Mouse (Mus musculus): ENCODE results near the gene Tas1r3. TPM values are rescaled to one million over a fixed set of nuclear protein-coding genes. Genes with fewer than 3 reads are reported as not detected.

Gene Tas1r3
- total RNA-seq, 2 experiments from 2014 or later = 0.20 to 0.34 TPM

- DNase-seq = peak in 1 of 2 experiments; percentile 53
- intact Hi-C loops (cut with DNase I) = no loop called here
These were observed 42.1 kb downstream of the Tas1r3 start for GRCm38 (mm10) chr4:155821025-155821424.

GRCm38 (mm10) chr4:155817533-155817932 lies 45.6 kb downstream of the Tas1r3 start:
- intact Hi-C loops (cut with DNase I) = no loop called here
- no peak for DNase-seq

- intact Hi-C loops (cut with DNase I) = loop anchor here (2.0 kb wide), 1 partner anchor 16 kb away; no protein-coding TSS in a partner anchor
- peak; percentile 38 to 65 for DNase-seq
These were observed 50.4 kb downstream of the Tas1r3 start for GRCm38 (mm10) chr4:155812665-155813181.

- intact Hi-C loops (cut with DNase I) = loop anchor here (2.0 kb wide), 1 partner anchor 17 kb away; no protein-coding TSS in a partner anchor
- DNase-seq = peak; percentile 95
These were observed 51.1 kb downstream of the Tas1r3 start, which contains the start of gene Ccnl2 for GRCm38 (mm10) chr4:155811929-155812664. Gene Ccnl2, plus strand, starts transcription at chr4:155812489.

Small RNA genes lying within 50 kb of the gene (microRNA-seq; reads per million reads assigned to microRNA genes)
- gene Gm22991 = 0 reads per million in 2 experiments

Other genes with a start within 250 kb of the Tas1r3 start
- 10 to 100 TPM; 28.5 to 30.1 TPM for gene Cdk11b, start 238.5 kb downstream of the Tas1r3 start, total RNA-seq (2021)
- not detected for gene Gm10563, start 218.0 kb downstream of the Tas1r3 start, total RNA-seq (2021)
- 10 to 100 TPM; 24.9 to 25.9 TPM for gene Mmp23, start 210.0 kb downstream of the Tas1r3 start, total RNA-seq (2021)
- gene Mib2, start 194.2 kb downstream of the Tas1r3 start, total RNA-seq (2021) = 10 to 100 TPM; 21.9 to 22.5 TPM
- 1 to 10 TPM; 2.9 to 4.3 TPM for gene Fndc10, start 169.0 kb downstream of the Tas1r3 start, total RNA-seq (2021)
- gene Ssu72, start 158.6 kb downstream of the Tas1r3 start, total RNA-seq (2021) = 10 to 100 TPM; 58.3 to 59.2 TPM
- gene Tmem240, start 128.6 kb downstream of the Tas1r3 start, total RNA-seq (2021) = under 1 TPM; 0.47 to 0.69 TPM
- 10 to 100 TPM; 67.1 to 73.1 TPM for gene Atad3a, start 102.3 kb downstream of the Tas1r3 start, total RNA-seq (2021)
- 10 to 100 TPM; 14.0 to 15.8 TPM for gene Vwa1, start 88.7 kb downstream of the Tas1r3 start, total RNA-seq (2021)
- 1 to 10 TPM; 2.0 to 2.3 TPM for gene Tmem88b, start 77.5 kb downstream of the Tas1r3 start, total RNA-seq (2021)
- gene Ankrd65, start 72.9 kb downstream of the Tas1r3 start, total RNA-seq (2021) = not detected
- gene Mrpl20, start 60.5 kb downstream of the Tas1r3 start, total RNA-seq (2021) = 10 to 100 TPM; 77.2 to 83.5 TPM
- 10 to 100 TPM; 49.9 to 50.6 TPM for gene Ccnl2, start 50.9 kb downstream of the Tas1r3 start, total RNA-seq (2021)
- 10 to 100 TPM; 84.8 to 91.3 TPM for gene Aurkaip1, start 32.1 kb downstream of the Tas1r3 start, total RNA-seq (2021)
- gene Mxra8, start 23.7 kb downstream of the Tas1r3 start, total RNA-seq (2021) = 10 to 100 TPM; 66.0 to 66.1 TPM
- gene Dvl1, start 16.0 kb downstream of the Tas1r3 start, total RNA-seq (2021) = 10 to 100 TPM; 35.3 to 36.0 TPM
- gene Cptp, start 6.1 kb upstream of the Tas1r3 start, total RNA-seq (2021) = 10 to 100 TPM in 1 of 2 experiments, 1 to 10 TPM in 1; 7.9 to 10.6 TPM
- gene Ints11, start 6.2 kb upstream of the Tas1r3 start, total RNA-seq (2021) = 10 to 100 TPM; 16.6 to 20.9 TPM
- gene Pusl1, start 28.4 kb upstream of the Tas1r3 start, total RNA-seq (2021) = 10 to 100 TPM; 18.1 to 19.1 TPM
- gene Acap3, start 28.5 kb upstream of the Tas1r3 start, total RNA-seq (2021) = 10 to 100 TPM; 20.3 to 21.7 TPM
- gene Ube2j2, start 80.5 kb upstream of the Tas1r3 start, total RNA-seq (2021) = 10 to 100 TPM; 62.4 to 66.9 TPM
- 10 to 100 TPM; 17.8 to 24.8 TPM for gene C1qtnf12, start 99.0 kb upstream of the Tas1r3 start, total RNA-seq (2021)
- gene B3galt6, start 129.3 kb upstream of the Tas1r3 start, total RNA-seq (2021) = 1 to 10 TPM; 3.4 to 3.7 TPM
- gene Sdf4, start 129.5 kb upstream of the Tas1r3 start, total RNA-seq (2021) = 100 to 1,000 TPM; 105 to 108 TPM
- under 1 TPM; 0.62 to 0.93 TPM for gene Tnfrsf4, start 150.5 kb upstream of the Tas1r3 start, total RNA-seq (2021)
- under 1 TPM in 1 of 2 experiments, not detected in 1; 0.29 TPM for gene Tnfrsf18, start 162.8 kb upstream of the Tas1r3 start, total RNA-seq (2021)
- gene Ttll10, start 196.1 kb upstream of the Tas1r3 start, total RNA-seq (2021) = not detected
- gene 9430015G10Rik, start 246.6 kb upstream of the Tas1r3 start, total RNA-seq (2021) = 1 to 10 TPM; 5.6 to 6.1 TPM

Measured in heart, postnatal 10 days (tissue).